Mouse (Mus musculus): ENCODE data around the gene Mblac1.

GRCm38 (mm10) chr5:138234224-138234623 lies 40.1 kb downstream of the Mblac1 start:
- no peak for TF ChIP-seq CTCF (IDR thresholded peaks at IDR 0.05; ENCODE audit: insufficient read depth, low read depth, low read length)
- TF ChIP-seq POLR2A (IDR thresholded peaks at IDR 0.05; ENCODE audit: insufficient read depth, low read depth, low read length): no peak
